In the genomic region with DNA sequence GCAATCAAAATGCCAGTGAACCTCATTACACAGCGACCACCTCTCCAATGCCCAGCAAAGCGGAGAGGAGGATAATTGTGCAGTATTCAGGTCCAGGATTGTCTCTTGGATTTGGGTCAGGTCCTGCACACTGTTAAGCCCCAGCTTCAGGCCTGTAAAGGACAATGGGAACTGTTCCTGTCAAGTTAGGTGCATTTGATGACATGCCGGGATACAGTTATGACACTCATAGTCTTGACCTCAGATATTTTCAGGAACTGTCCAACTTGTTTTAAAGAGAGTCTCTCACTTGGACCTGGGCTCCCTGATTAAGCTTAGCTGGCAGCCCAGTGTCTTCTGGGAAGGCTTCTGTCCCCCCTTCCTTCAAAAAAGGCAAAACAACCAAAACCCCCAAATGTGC, we compare ENCODE assay signal across 9 mouse cellular contexts. TPM values are rescaled to one million over a fixed set of nuclear protein-coding genes. Genes with fewer than 3 reads are reported as not detected.
DNase-seq lines count a peak whose midpoint lies in the region; ATAC-seq and TF ChIP-seq lines count a peak whose summit lies in the region.
"Had no signal": no experiment of that assay in that cellular context is flagged by ENCODE, and none has a peak within 500 bp of the region (broad histone marks: within the 10 kb centered on the region; RNA-seq: fewer than 3 reads in every experiment).

No protein-coding gene starts in this region.

- ATAC-seq in heart, embryonic 13.5 days (ENCODE audit: extremely low read depth, insufficient number of reproducible peaks, low FRiP score, low TSS enrichment) = no peak
- ATAC-seq in forebrain, postnatal 0 days = no peak
- no peak for ATAC-seq in liver, embryonic 14.5 days (ENCODE audit: insufficient read depth)

- H3K4me1 ChIP-seq in heart, embryonic 13.5 days = peaks cover 17% of the 10 kb centered on the region
- H3K4me1 ChIP-seq in E14TG2a.4 (replicated peaks; ENCODE audit: low read depth, low read length) = peaks cover 38% of the 10 kb centered on the region
- H3K4me1 ChIP-seq in forebrain, postnatal 0 days (ENCODE audit: insufficient read depth) = peaks cover 14% of the 10 kb centered on the region; the same call in 1 of the 2 replicates
- H3K4me1 ChIP-seq in liver, embryonic 14.5 days (replicated peaks; ENCODE audit: control insufficient read depth in 2 of 2, insufficient read depth in 2 of 2, low read length in 1 of 2) = no peaks in the 10 kb centered on the region

- no peaks in the 10 kb centered on the region for H3K36me3 ChIP-seq in heart, embryonic 13.5 days
- H3K36me3 ChIP-seq in E14TG2a.4 (ENCODE audit: insufficient read depth, low read length) = no peaks in the 10 kb centered on the region
- no peaks in the 10 kb centered on the region for H3K36me3 ChIP-seq in forebrain, postnatal 0 days (ENCODE audit: insufficient read depth)
- H3K36me3 ChIP-seq in liver, embryonic 14.5 days (replicated peaks; ENCODE audit: control insufficient read depth, insufficient read depth, low read depth) = no peaks in the 10 kb centered on the region

- no peak for DNase-seq in heart, adult 9 months (ENCODE audit: low spot score in 2 of 2)
- DNase-seq in forebrain, postnatal 0 days = no peak
- DNase-seq in liver, embryonic 14.5 days (ENCODE audit: low read depth in 3 of 3, low spot score in 3 of 3) = no peak
- no peak for DNase-seq in adipocyte (ENCODE audit: low spot score)
- no peak for DNase-seq in gastrocnemius, adult 8-10 months (ENCODE audit: low spot score in 2 of 2)
- no peak for DNase-seq in left cerebral cortex, postnatal 36 days (ENCODE audit: low spot score in 2 of 2)
- DNase-seq: right cerebral cortex, postnatal 4 days had no signal

- no peak overlapping the region for H3K27ac ChIP-seq in heart, embryonic 13.5 days (replicated peaks)
- no peak overlapping the region for H3K27ac ChIP-seq in forebrain, postnatal 0 days (ENCODE audit: low read depth, low read length)
- H3K27ac ChIP-seq in liver, embryonic 14.5 days = no peak overlapping the region

- intact Hi-C loops in left cerebral cortex, postnatal 36 days (cut with DNase I) = no loop called here

- TF ChIP-seq CTCF in E14TG2a.4 (conservative IDR thresholded peaks at IDR 0.05; ENCODE audit: low read length) = no peak
- no peak for TF ChIP-seq CTCF in forebrain, postnatal 0 days (IDR thresholded peaks at IDR 0.05; ENCODE audit: low read depth)
- TF ChIP-seq CTCF in liver, embryonic 14.5 days (IDR thresholded peaks at IDR 0.05; ENCODE audit: low read depth) = no peak

- TF ChIP-seq EP300 in liver, embryonic 14.5 days (IDR thresholded peaks at IDR 0.05; ENCODE audit: low read depth) = no peak

- no peaks in the 10 kb centered on the region for H3K9me3 ChIP-seq in heart, embryonic 13.5 days
- no peaks in the 10 kb centered on the region for H3K9me3 ChIP-seq in E14TG2a.4 (ENCODE audit: low read length)
- no peaks in the 10 kb centered on the region for H3K9me3 ChIP-seq in forebrain, postnatal 0 days (ENCODE audit: low read length)
- H3K9me3 ChIP-seq in liver, embryonic 14.5 days (ENCODE audit: control insufficient read depth, low read length) = no peaks in the 10 kb centered on the region

- WGBS in heart, embryonic 13.5 days = 81% methylated on average over 3 of the region's 3 CpGs
- WGBS in forebrain, postnatal 0 days = 70% methylated on average over 3 of the region's 3 CpGs
- 70% methylated on average over 3 of the region's 3 CpGs for WGBS in liver, embryonic 14.5 days (ENCODE audit: insufficient replicate concordance)

- peak overlapping the region; percentile 85 for H3K4me3 ChIP-seq in heart, embryonic 13.5 days
- peak overlapping the region; percentile 87 for H3K4me3 ChIP-seq in E14TG2a.4 (replicated peaks; ENCODE audit: low read length)
- peak overlapping the region; percentile 64; the same call in 1 of the 2 replicates for H3K4me3 ChIP-seq in forebrain, postnatal 0 days (ENCODE audit: low read depth, low read length)
- no peak overlapping the region for H3K4me3 ChIP-seq in liver, embryonic 14.5 days (ENCODE audit: insufficient read depth in 1 of 2, low read depth in 2 of 2, low read length in 2 of 2)

- H3K9ac ChIP-seq in heart, embryonic 13.5 days = no peak overlapping the region; the same call in 1 of the 2 replicates
- no peak overlapping the region for H3K9ac ChIP-seq in forebrain, postnatal 0 days
- H3K9ac ChIP-seq in liver, embryonic 14.5 days (replicated peaks) = no peak overlapping the region

- H3K27me3 ChIP-seq in heart, embryonic 13.5 days (replicated peaks) = peaks cover 6% of the 10 kb centered on the region; the same call in 1 of the 2 replicates
- peaks cover 8% of the 10 kb centered on the region; the same call in 1 of the 2 replicates for H3K27me3 ChIP-seq in E14TG2a.4 (ENCODE audit: insufficient read depth, low read length)
- no peaks in the 10 kb centered on the region for H3K27me3 ChIP-seq in forebrain, postnatal 0 days (ENCODE audit: insufficient read depth, low read length)
- peaks cover 7% of the 10 kb centered on the region for H3K27me3 ChIP-seq in liver, embryonic 14.5 days (ENCODE audit: control insufficient read depth, insufficient read depth, low read length)

- peak overlapping the region; percentile 85 for H3K4me2 ChIP-seq in heart, embryonic 13.5 days
- peak overlapping the region; percentile 58; the same call in 1 of the 2 replicates for H3K4me2 ChIP-seq in forebrain, postnatal 0 days (ENCODE audit: low read depth)
- peak overlapping the region; percentile 63; the same call in 1 of the 2 replicates for H3K4me2 ChIP-seq in liver, embryonic 14.5 days (ENCODE audit: low read depth)

RNA-seq across cellular contexts. Expression of gene Cep112, which starts 1.1 kb away (rescaled TPM):
- polyA plus RNA-seq in heart, embryonic 13.5 days (2015; fragmentation: Nextera tagmentation; extraction: Ambion mirVana) = 6.6 and 6.9 TPM in 2 replicates
- 15.3 and 17.2 TPM in 2 replicates for total RNA-seq in forebrain, postnatal 0 days (2014; rRNA removed)
- polyA plus RNA-seq in forebrain, postnatal 0 days (2015; fragmentation: Nextera tagmentation; extraction: Ambion mirVana) = 7.3 and 8.6 TPM in 2 replicates
- polyA plus RNA-seq in liver, embryonic 14.5 days (2012; rRNA removed) = 0.30 and 0.76 TPM in 2 replicates
- 1.1 and 1.7 TPM in 2 replicates for polyA plus RNA-seq in liver, embryonic 14.5 days (2014; fragmentation: Nextera tagmentation; extraction: Ambion mirVana)
- total RNA-seq in gastrocnemius, adult 8-10 months (2022) = 1 to 10 TPM; 1.0 to 4.5 (median 1.8) TPM
- 10 to 100 TPM in 1 of 2 experiments, 1 to 10 TPM in 1; 8.3 to 12.8 TPM for total RNA-seq in left cerebral cortex, postnatal 36 days (2021)

Comparison
In these comparisons a context has a peak if more than half of its experiments do, and no peak if none do; other contexts are left out.
1. H3K4me3 ChIP-seq: peak in heart, embryonic 13.5 days (single experiment), E14TG2a.4 (single experiment) and forebrain, postnatal 0 days (single experiment); none in liver, embryonic 14.5 days (0 of 2).
2. Peak in every context shown above with its lines, with median percentiles within 50 percentile points of each other: H3K4me2 ChIP-seq.